Mouse (Mus musculus): Measurements from ENCODE around the gene Il12rb1. TPM values are rescaled to one million over a fixed set of nuclear protein-coding genes. Genes with fewer than 3 reads are reported as not detected.

Gene Il12rb1
- polyA plus RNA-seq, 1 experiment from 2014 or later, result 0.07 TPM

- Histone ChIP-seq H3K9me3 (no peaks in the 10 kb centered on the region), H3K9ac (peak overlapping the region; percentile 99), H3K4me1 (peaks cover 52% of the 10 kb centered on the region), H3K4me3 (peak overlapping the region; percentile 7; the same call in 1 of the 2 replicates), H3K4me2 (peak overlapping the region; percentile 83), H3K36me3 (peaks cover 71% of the 10 kb centered on the region), H3K27me3 (no peaks in the 10 kb centered on the region), H3K27ac (peak overlapping the region; percentile 84)
- 62% methylated on average over 9 of the region's 9 CpGs for WGBS
- no peak for ATAC-seq (ENCODE audit: insufficient number of reproducible peaks, insufficient read depth, low FRiP score, low TSS enrichment, low read depth)
Observed at GRCm38 (mm10) chr8:70773833-70774232, 34.4 kb upstream of the Il12rb1 start.

GRCm38 (mm10) chr8:70774740-70775139 lies 33.5 kb upstream of the Il12rb1 start:
- Histone ChIP-seq H3K9ac (peak overlapping the region; percentile 99), H3K27ac (peak overlapping the region; percentile 84), H3K36me3 (peaks cover 72% of the 10 kb centered on the region), H3K4me1 (peaks cover 48% of the 10 kb centered on the region), H3K9me3 (no peaks in the 10 kb centered on the region), H3K27me3 (no peaks in the 10 kb centered on the region), H3K4me3 (peak overlapping the region; percentile 84), H3K4me2 (peak overlapping the region; percentile 83)
- no peak for ATAC-seq (ENCODE audit: insufficient number of reproducible peaks, insufficient read depth, low FRiP score, low TSS enrichment, low read depth)
- WGBS, result 91% methylated on average over 18 of the region's 18 CpGs

GRCm38 (mm10) chr8:70775227-70775626 lies 33.0 kb upstream of the Il12rb1 start:
- peak overlapping the region; percentile 99 for H3K9ac ChIP-seq
- WGBS, result 93% methylated on average over 5 of the region's 5 CpGs
- no peaks in the 10 kb centered on the region for H3K27me3 ChIP-seq
- peaks cover 48% of the 10 kb centered on the region for H3K4me1 ChIP-seq
- H3K4me2 ChIP-seq, result peak overlapping the region; percentile 83
- no peaks in the 10 kb centered on the region for H3K9me3 ChIP-seq
- H3K27ac ChIP-seq, result 0 out of 2 replicates have a peak overlapping the region, but pooled peaks have one; percentile 98
- ATAC-seq (ENCODE audit: insufficient number of reproducible peaks, insufficient read depth, low FRiP score, low TSS enrichment, low read depth), result no peak
- H3K4me3 ChIP-seq, result peak overlapping the region; percentile 84
- H3K36me3 ChIP-seq, result peaks cover 72% of the 10 kb centered on the region

GRCm38 (mm10) chr8:70775851-70776495 lies 32.3 kb upstream of the Il12rb1 start:
- peak; percentile 0; the same call in 1 of the 2 replicates for ATAC-seq (ENCODE audit: insufficient number of reproducible peaks, insufficient read depth, low FRiP score, low TSS enrichment, low read depth)
- Histone ChIP-seq H3K4me2 (peak overlapping the region; percentile 83), H3K9me3 (no peaks in the 10 kb centered on the region), H3K9ac (peak overlapping the region; percentile 99), H3K4me3 (peak overlapping the region; percentile 84), H3K4me1 (peaks cover 48% of the 10 kb centered on the region), H3K36me3 (peaks cover 72% of the 10 kb centered on the region), H3K27ac (peak overlapping the region; percentile 98), H3K27me3 (no peaks in the 10 kb centered on the region)
- WGBS, result 2% methylated on average over 34 of the region's 34 CpGs

GRCm38 (mm10) chr8:70776496-70777444 lies 31.5 kb upstream of the Il12rb1 start, which contains the start of gene Pik3r2:
TSS of gene Pik3r2 (minus strand) at chr8:70776713.
- peaks cover 72% of the 10 kb centered on the region for H3K36me3 ChIP-seq
- H3K4me2 ChIP-seq, result peak within 1 kb of the TSS; percentile 83

GRCm38 (mm10) chr8:70780093-70780492 lies 28.2 kb upstream of the Il12rb1 start:
- H3K4me3 ChIP-seq, result no peak overlapping the region
- no peaks in the 10 kb centered on the region for H3K27me3 ChIP-seq
- peak overlapping the region; percentile 52; the same call in 1 of the 2 replicates for H3K9ac ChIP-seq
- peaks cover 21% of the 10 kb centered on the region for H3K4me1 ChIP-seq
- peaks cover 70% of the 10 kb centered on the region for H3K36me3 ChIP-seq
- H3K9me3 ChIP-seq, result no peaks in the 10 kb centered on the region
- no peak overlapping the region for H3K4me2 ChIP-seq
- ATAC-seq (ENCODE audit: insufficient number of reproducible peaks, insufficient read depth, low FRiP score, low TSS enrichment, low read depth), result no peak
- 76% methylated on average over 11 of the region's 11 CpGs for WGBS
- H3K27ac ChIP-seq, result no peak overlapping the region

More at GRCm38 (mm10) chr8:70776496-70777444, 31.5 kb upstream of the Il12rb1 start, which contains the start of gene Pik3r2:
- Histone ChIP-seq H3K4me1 (peaks cover 48% of the 10 kb centered on the region), H3K9ac (peak within 1 kb of the TSS; percentile 99), H3K27me3 (no peaks in the 10 kb centered on the region), H3K4me3 (peak within 1 kb of the TSS; percentile 84), H3K9me3 (no peaks in the 10 kb centered on the region), H3K27ac (peak within 1 kb of the TSS; percentile 98)
- WGBS, result under 1% methylated on average over 94 of the region's 94 CpGs
- peak; percentile 86 for ATAC-seq (ENCODE audit: insufficient number of reproducible peaks, insufficient read depth, low FRiP score, low TSS enrichment, low read depth)

GRCm38 (mm10) chr8:70786291-70787050 lies 21.8 kb upstream of the Il12rb1 start:
- no peak overlapping the region for H3K4me3 ChIP-seq
- 88% methylated on average over 25 of the region's 25 CpGs for WGBS
- H3K36me3 ChIP-seq, result peaks cover 84% of the 10 kb centered on the region
- H3K9ac ChIP-seq, result no peak overlapping the region
- H3K4me1 ChIP-seq, result peaks cover 13% of the 10 kb centered on the region
- H3K27me3 ChIP-seq, result no peaks in the 10 kb centered on the region
- H3K27ac ChIP-seq, result no peak overlapping the region
- no peaks in the 10 kb centered on the region for H3K9me3 ChIP-seq
- no peak overlapping the region for H3K4me2 ChIP-seq
- ATAC-seq (ENCODE audit: insufficient number of reproducible peaks, insufficient read depth, low FRiP score, low TSS enrichment, low read depth), result no peak

GRCm38 (mm10) chr8:70787051-70787445 lies 21.2 kb upstream of the Il12rb1 start:
- no peak for ATAC-seq (ENCODE audit: insufficient number of reproducible peaks, insufficient read depth, low FRiP score, low TSS enrichment, low read depth)
- H3K4me3 ChIP-seq, result no peak overlapping the region
- H3K27ac ChIP-seq, result no peak overlapping the region
- no peak overlapping the region for H3K4me2 ChIP-seq
- H3K36me3 ChIP-seq, result peaks cover 78% of the 10 kb centered on the region
- H3K27me3 ChIP-seq, result no peaks in the 10 kb centered on the region
- peaks cover 19% of the 10 kb centered on the region for H3K4me1 ChIP-seq
- H3K9me3 ChIP-seq, result no peaks in the 10 kb centered on the region
- 80% methylated on average over 3 of the region's 3 CpGs for WGBS
- H3K9ac ChIP-seq, result 0 out of 2 replicates have a peak overlapping the region, but pooled peaks have one; percentile 17

- Histone ChIP-seq H3K4me1 (peaks cover 25% of the 10 kb centered on the region), H3K4me2 (peak overlapping the region; percentile 18; the same call in 1 of the 2 replicates), H3K4me3 (no peak overlapping the region), H3K9ac (peak overlapping the region; percentile 32; the same call in 1 of the 2 replicates), H3K9me3 (no peaks in the 10 kb centered on the region), H3K36me3 (peaks cover 69% of the 10 kb centered on the region), H3K27ac (no peak overlapping the region), H3K27me3 (no peaks in the 10 kb centered on the region)
- ATAC-seq (ENCODE audit: insufficient number of reproducible peaks, insufficient read depth, low FRiP score, low TSS enrichment, low read depth), result no peak
- 20% methylated on average over 30 of the region's 30 CpGs for WGBS
Observed at GRCm38 (mm10) chr8:70787941-70788667, 20.1 kb upstream of the Il12rb1 start.

- Histone ChIP-seq H3K9ac (peak overlapping the region; percentile 32; the same call in 1 of the 2 replicates), H3K4me3 (no peak overlapping the region), H3K27me3 (no peaks in the 10 kb centered on the region), H3K27ac (no peak overlapping the region), H3K9me3 (no peaks in the 10 kb centered on the region), H3K36me3 (peaks cover 60% of the 10 kb centered on the region), H3K4me1 (peaks cover 29% of the 10 kb centered on the region), H3K4me2 (no peak overlapping the region)
- 72% methylated on average over 10 of the region's 10 CpGs for WGBS
- no peak for ATAC-seq (ENCODE audit: insufficient number of reproducible peaks, insufficient read depth, low FRiP score, low TSS enrichment, low read depth)
Observed at GRCm38 (mm10) chr8:70789046-70789445, 19.2 kb upstream of the Il12rb1 start.

All from embryonic facial prominence, embryonic 13.5 days (tissue).